Mouse (Mus musculus): ENCODE results near the gene Tesc.

The Tesc gene

GRCm38 (mm10) chr5:118043761-118044160 is 16.2 kb downstream of the Tesc start:
- no peak for DNase-seq (ENCODE audit: low read depth, low spot score)

- no peak for DNase-seq (ENCODE audit: low read depth, low spot score)
Observed at GRCm38 (mm10) chr5:118044907-118045306, 17.4 kb downstream of the Tesc start.

GRCm38 (mm10) chr5:118045385-118045784 is 17.8 kb downstream of the Tesc start:
- DNase-seq (ENCODE audit: low read depth, low spot score) = no peak

- DNase-seq (ENCODE audit: low read depth, low spot score) = no peak
Observed at GRCm38 (mm10) chr5:118047091-118047757, 19.7 kb downstream of the Tesc start.

- no peak for DNase-seq (ENCODE audit: low read depth, low spot score)
Observed at GRCm38 (mm10) chr5:118048412-118048811, 20.9 kb downstream of the Tesc start.

GRCm38 (mm10) chr5:118048928-118049327 is 21.4 kb downstream of the Tesc start:
- no peak for DNase-seq (ENCODE audit: low read depth, low spot score)

GRCm38 (mm10) chr5:118050743-118051142 is 23.2 kb downstream of the Tesc start:
- no peak for DNase-seq (ENCODE audit: low read depth, low spot score)

GRCm38 (mm10) chr5:118051981-118052662 is 24.6 kb downstream of the Tesc start:
- no peak for DNase-seq (ENCODE audit: low read depth, low spot score)

GRCm38 (mm10) chr5:118053205-118053604 is 25.7 kb downstream of the Tesc start:
- no peak for DNase-seq (ENCODE audit: low read depth, low spot score)

GRCm38 (mm10) chr5:118057508-118058111 is 30.1 kb downstream of the Tesc start:
- no peak for DNase-seq (ENCODE audit: low read depth, low spot score)

GRCm38 (mm10) chr5:118058858-118059257 is 31.3 kb downstream of the Tesc start:
- DNase-seq (ENCODE audit: low read depth, low spot score) = no peak

- no peak for DNase-seq (ENCODE audit: low read depth, low spot score)
Observed at GRCm38 (mm10) chr5:118059646-118060045, 32.1 kb downstream of the Tesc start.

GRCm38 (mm10) chr5:118061391-118061790 is 33.8 kb downstream of the Tesc start:
- DNase-seq (ENCODE audit: low read depth, low spot score) = no peak

GRCm38 (mm10) chr5:118063181-118063621 is 35.7 kb downstream of the Tesc start:
- DNase-seq (ENCODE audit: low read depth, low spot score) = no peak

- no peak for DNase-seq (ENCODE audit: low read depth, low spot score)
Observed at GRCm38 (mm10) chr5:118064284-118064901, 36.9 kb downstream of the Tesc start.

GRCm38 (mm10) chr5:118065516-118066255 is 38.1 kb downstream of the Tesc start:
- DNase-seq (ENCODE audit: low read depth, low spot score) = no peak

- no peak for DNase-seq (ENCODE audit: low read depth, low spot score)
Observed at GRCm38 (mm10) chr5:118066828-118067227, 39.3 kb downstream of the Tesc start.

- no peak for DNase-seq (ENCODE audit: low read depth, low spot score)
Observed at GRCm38 (mm10) chr5:118067572-118067971, 40.0 kb downstream of the Tesc start.

GRCm38 (mm10) chr5:118067984-118068494 is 40.5 kb downstream of the Tesc start:
- no peak for DNase-seq (ENCODE audit: low read depth, low spot score)

- DNase-seq (ENCODE audit: low read depth, low spot score) = peak; percentile 36
Observed at GRCm38 (mm10) chr5:118069315-118069714, 41.8 kb downstream of the Tesc start.

- no peak for DNase-seq (ENCODE audit: low read depth, low spot score)
Observed at GRCm38 (mm10) chr5:118071766-118072165, 44.2 kb downstream of the Tesc start.
